Comparison of ENCODE assay signal across 10 mouse cellular contexts in genomic region chr13:60086657-60087056, GRCm38 (mm10).
DNase-seq lines count a peak whose midpoint lies in the region; ATAC-seq lines count a peak whose summit lies in the region.
"Had no signal": no experiment of that assay in that cellular context is flagged by ENCODE, and none has a peak within 500 bp of the region (broad histone marks: within the 10 kb centered on the region; RNA-seq: fewer than 3 reads in every experiment).

No protein-coding gene starts in this region.

- peak; percentile 23 for DNase-seq in kidney, adult 11 months
- peak; percentile 28 for DNase-seq in urinary bladder, postnatal 14 days (ENCODE audit: low spot score)
- DNase-seq in urinary bladder, postnatal 36 days (ENCODE audit: low spot score in 2 of 2) = no peak
- peak; percentile 49 for DNase-seq in heart, postnatal 4 days
- DNase-seq in frontal cortex, postnatal 36 days (ENCODE audit: low spot score in 2 of 2) = no peak

- 80% methylated on average over 8 of the region's 8 CpGs for WGBS in kidney, embryonic 15.5 days

- H3K4me2 ChIP-seq in kidney, embryonic 15.5 days = no peak overlapping the region
- H3K4me2 ChIP-seq: embryonic facial prominence, embryonic 13.5 days; liver, embryonic 11.5 days; midbrain, embryonic 12.5 days had no signal

- H3K9ac ChIP-seq in kidney, embryonic 15.5 days = no peak overlapping the region
- H3K9ac ChIP-seq: embryonic facial prominence, embryonic 13.5 days; midbrain, embryonic 12.5 days had no signal

- H3K4me3 ChIP-seq in kidney, embryonic 15.5 days (replicated peaks) = no peak overlapping the region
- H3K4me3 ChIP-seq: embryonic facial prominence, embryonic 13.5 days; midbrain, embryonic 12.5 days had no signal

- peaks cover 9% of the 10 kb centered on the region for H3K4me1 ChIP-seq in kidney, embryonic 15.5 days

- H3K36me3 ChIP-seq in kidney, embryonic 15.5 days = no peaks in the 10 kb centered on the region
- H3K36me3 ChIP-seq: embryonic facial prominence, embryonic 13.5 days; midbrain, embryonic 12.5 days had no signal

- no peak overlapping the region for H3K27ac ChIP-seq in kidney, embryonic 15.5 days
- H3K27ac ChIP-seq: embryonic facial prominence, embryonic 13.5 days; midbrain, embryonic 12.5 days had no signal

- H3K27me3 ChIP-seq in kidney, embryonic 15.5 days = no peaks in the 10 kb centered on the region
- H3K27me3 ChIP-seq: embryonic facial prominence, embryonic 13.5 days had no signal

- no peaks in the 10 kb centered on the region for H3K9me3 ChIP-seq in kidney, embryonic 15.5 days (replicated peaks)
- H3K9me3 ChIP-seq: embryonic facial prominence, embryonic 13.5 days had no signal

- no peak for ATAC-seq in kidney, embryonic 15.5 days (replicated peaks; ENCODE audit: low FRiP score)
- no peak for ATAC-seq in granulocyte monocyte progenitor cell, adult 5-6 weeks (replicated peaks; ENCODE audit: poor library complexity, severe bottlenecking)

Comparison
In these comparisons a context has a peak if more than half of its experiments do, and no peak if none do; other contexts are left out.
1. DNase-seq: peak in kidney, adult 11 months (single experiment), urinary bladder, postnatal 14 days (single experiment) and heart, postnatal 4 days (single experiment); none in urinary bladder, postnatal 36 days (0 of 2) and frontal cortex, postnatal 36 days (0 of 2).